Mouse (Mus musculus) B cell, adult 2 months (primary cell): ENCODE measurements around the gene Mreg.
A peak's percentile ranks its signal among the peaks of the same experiment; 100 is the strongest.
"Not testable (repeated sequence)": the region's sequence is repeated elsewhere in the genome, so short reads cannot be mapped to it uniquely, and the experiment has no call there.

Experiments used
- DNase-seq, 2 experiments: peaks; one replicate each; pipeline ENCODE4 v3.0.0; 2022

The Mreg gene

DNA sequence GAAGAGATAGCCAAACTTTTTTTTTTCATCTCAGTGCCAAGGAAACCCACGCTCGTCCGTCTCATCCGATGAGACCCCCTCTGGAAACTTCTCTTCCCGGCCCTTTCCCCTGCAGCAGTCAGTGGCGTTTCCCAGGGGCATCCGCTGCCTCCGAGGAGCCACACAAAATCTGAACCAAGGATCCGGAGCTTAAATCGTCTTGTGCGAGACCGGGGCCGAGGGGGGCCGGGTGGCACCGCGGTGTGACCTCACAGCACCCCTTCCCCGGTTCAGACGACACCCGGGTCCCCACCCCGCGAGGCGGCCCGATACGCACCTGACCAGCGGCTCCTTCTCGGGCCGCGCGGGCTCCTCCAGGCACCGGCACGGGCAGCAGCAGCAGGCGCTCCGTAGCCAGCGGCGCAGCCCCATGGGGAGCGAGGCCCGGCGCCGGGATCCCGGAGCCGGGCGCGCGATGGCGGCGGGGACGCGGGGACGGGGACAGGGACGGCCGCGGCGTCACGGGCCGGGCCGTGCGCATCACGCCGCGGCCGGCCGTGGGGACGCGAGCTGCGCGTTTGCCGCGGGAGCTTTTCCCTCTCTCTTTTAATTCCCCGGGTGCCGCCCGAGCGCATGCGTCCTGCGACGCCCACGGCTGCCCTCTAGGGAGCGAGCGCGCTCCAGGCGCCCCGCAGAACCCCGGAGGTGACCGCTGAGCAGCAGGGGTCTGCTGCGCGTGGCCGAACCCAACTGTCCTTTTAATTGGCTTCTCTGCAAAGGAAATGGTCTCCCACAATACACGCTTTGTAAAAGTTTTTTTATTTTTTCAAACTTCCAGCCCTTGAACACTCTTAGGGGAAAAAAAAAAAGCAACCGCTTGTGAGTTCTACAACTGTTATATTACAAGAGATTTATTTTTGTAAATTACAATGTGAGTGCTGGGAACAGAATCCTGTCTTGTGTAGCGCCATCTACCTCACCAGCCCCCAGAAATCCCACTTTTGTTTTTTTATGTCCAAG, at the start of gene Mreg:
Gene Mreg (minus strand): TSS at position 607 of the 999 bp plus-strand sequence.
- peak; percentile 54 to 63 for DNase-seq

- DNase-seq: no peak
Observed at GRCm38 (mm10) chr1:72256381-72257256, 44.5 kb upstream of the Mreg start.

DNA sequence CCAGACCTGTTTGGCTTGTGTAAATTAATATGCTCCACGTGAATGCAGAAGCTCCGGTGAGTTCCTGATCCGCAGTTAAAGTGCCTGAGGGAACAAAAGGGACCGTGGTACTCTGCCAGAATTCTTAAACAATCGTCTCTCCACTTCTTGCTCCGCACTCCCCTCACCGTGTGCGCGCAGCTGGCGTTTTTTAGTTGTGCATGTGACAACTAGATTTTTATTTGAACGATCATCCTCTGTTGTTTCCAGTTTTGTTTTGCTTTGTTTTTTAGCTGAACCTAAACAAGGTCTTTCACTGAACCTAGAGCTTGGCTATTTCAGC, 43.7 kb upstream of the Mreg start:
- no peak for DNase-seq

- DNase-seq: peak; percentile 59 to 63
Observed at GRCm38 (mm10) chr1:72255062-72255853, 43.2 kb upstream of the Mreg start.

GRCm38 (mm10) chr1:72254545-72255061, 42.5 kb upstream of the Mreg start:
- DNase-seq: peak; percentile 89 to 91

DNA sequence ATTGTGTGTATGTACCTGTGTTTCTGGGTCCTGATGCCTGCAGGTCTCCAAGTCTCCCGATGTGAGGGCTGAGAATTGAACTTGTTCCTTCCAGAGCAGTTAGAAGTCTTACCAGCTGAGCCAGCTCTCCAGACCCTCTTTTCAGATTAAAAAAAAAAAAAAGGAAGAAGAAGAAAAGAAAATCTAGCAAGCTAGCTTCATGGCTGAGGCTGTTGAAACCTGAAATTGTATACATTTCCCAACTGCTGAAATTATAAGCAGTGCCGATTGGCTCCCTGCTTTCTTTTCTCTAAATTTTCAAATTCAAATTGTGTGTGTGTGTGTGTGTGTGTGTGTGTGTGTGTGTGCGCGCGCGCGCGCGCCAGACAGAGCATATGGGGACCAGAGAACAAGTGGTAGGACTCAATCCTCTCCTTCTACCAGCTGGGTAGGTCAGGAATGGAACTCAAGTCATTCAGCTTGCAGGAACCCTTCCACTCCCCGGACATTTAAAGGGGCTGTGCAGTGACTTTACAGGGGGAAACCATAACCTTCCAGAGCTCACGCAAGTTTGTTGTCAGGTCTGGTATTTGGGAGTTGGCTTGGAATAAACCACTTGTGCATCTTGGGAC, 41.9 kb upstream of the Mreg start:
- DNase-seq: peak; percentile 29 to 33

DNA sequence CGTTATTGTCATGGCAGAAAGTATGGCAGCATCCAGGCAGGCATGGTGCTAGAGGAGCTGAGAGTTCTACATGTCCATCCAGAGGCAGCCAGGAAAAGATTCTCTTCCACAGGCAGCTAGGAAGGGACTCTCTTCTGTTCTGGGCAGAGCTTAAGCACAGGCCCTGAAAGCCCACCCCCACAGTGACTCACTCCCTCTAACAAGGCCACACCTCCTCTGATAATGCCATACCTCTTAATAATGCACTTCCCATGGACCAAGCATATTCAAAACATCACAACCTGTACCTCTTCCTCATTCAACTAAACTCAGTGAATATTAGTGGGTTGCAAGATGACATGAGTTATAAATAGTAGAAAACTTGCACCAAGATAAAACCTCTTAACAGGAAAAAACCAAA, 39.7 kb upstream of the Mreg start:
- no peak for DNase-seq

DNA sequence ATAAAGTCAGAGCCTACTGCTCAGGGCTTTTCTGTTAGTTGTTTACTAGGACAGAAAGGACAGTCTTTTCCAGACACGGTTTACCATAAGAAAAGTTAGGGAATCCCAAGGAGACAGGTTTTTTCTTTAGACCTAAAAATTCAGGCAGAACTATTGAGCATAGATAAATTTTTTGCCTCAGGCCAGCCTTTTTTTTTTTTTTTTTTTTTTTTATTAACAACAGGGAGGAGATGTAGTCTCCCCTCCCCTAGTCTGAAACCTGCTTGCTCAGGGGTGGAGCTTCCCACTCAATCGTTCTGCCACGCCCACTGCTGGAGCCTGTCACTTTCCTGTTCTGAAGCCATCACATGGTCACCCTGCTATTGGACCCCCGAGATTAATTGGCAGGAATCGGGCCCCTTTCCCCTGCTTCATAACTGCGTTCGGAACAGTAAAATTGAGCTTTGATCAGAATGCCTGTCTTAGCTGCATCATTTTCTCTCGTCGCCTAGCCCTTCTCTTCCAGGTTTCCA, 36.2 kb upstream of the Mreg start:
- not testable (repeated sequence) for DNase-seq

DNA sequence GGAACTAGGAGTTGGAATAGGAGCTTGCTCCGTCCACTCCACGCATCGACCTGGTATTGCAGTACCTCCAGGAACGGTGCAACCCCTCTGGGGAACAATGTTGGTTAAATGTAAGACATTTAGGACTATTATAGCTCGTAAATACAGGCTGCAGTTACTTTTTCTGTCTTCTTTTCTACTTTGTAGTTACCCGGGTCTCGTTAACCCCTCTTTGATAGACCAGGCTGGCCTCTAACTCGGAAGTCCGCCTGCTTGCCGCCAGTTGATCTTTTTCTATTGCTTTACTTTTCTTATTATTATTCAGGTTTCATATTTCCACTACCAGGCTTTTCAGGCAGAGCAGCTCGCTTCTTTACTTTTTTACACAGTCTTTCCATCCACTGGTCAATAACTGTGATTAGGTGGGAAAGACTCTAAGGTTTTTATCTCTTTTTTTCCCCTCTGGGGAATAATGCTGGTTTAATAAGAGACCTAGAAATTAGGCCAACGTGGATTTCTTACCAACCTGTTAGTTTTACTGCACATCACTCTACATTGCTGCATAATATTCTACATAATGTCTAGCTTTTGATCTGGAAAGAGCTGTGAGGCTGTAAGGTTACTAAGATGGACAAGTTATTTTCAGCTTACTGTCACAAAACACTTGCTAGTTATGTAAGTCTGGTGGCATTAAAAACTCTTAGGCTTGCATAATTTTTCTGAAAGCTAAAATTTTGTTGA, 32.4 kb upstream of the Mreg start:
- DNase-seq: no peak

GRCm38 (mm10) chr1:72243656-72244316, 31.7 kb upstream of the Mreg start:
- peak; percentile 98 to 99 for DNase-seq

GRCm38 (mm10) chr1:72242581-72243143, 30.6 kb upstream of the Mreg start:
- DNase-seq: no peak

DNA sequence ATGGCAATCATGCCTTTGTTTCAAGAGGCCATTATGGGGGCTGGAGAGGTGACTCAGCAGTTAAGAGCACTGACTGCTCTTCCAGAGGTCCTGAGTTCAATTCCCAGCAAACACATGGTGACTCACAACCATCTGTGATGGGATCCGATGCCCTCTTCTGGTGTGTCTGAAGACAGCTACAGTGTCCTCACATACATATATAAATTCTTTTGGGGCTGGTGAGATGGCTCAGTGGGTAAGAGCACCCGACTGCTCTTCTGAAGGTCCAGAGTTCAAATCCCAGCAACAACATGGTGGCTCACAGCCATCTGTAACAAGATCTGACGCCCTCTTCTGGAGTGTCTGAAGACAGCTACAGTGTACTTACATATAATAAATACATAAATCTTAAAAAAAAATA, 27.0 kb upstream of the Mreg start:
- DNase-seq: not testable (repeated sequence)

DNA sequence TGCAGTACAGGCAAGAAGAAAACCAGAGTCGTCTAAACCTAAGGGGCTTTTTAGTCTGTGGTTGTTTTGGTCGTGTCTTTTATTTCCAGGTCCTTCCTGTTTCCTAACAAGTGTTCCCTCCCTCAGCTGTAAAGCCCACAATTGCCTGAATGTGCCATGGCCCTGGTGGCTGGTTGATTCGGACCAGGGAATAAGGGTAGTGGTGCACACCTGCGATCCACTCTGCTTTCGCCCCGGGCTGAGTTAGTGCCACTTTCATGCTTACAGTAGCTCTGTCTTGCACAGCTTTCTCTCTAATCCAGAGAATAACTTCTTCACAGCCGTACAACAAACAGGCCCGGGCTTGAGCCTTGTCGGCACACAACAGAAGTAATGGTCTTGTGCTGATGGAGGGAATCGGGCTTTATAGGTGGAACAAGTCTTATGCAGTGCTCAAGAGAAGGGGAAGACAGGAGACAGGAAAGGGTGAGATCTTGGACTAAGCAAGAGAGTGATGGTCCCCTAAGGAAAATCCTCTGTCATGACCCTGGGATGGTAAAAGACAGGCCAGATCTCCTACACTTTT, 26.0 kb upstream of the Mreg start:
- DNase-seq: no peak

- DNase-seq: peak; percentile 59 to 62
Observed at GRCm38 (mm10) chr1:72237007-72237775, 25.1 kb upstream of the Mreg start.

DNA sequence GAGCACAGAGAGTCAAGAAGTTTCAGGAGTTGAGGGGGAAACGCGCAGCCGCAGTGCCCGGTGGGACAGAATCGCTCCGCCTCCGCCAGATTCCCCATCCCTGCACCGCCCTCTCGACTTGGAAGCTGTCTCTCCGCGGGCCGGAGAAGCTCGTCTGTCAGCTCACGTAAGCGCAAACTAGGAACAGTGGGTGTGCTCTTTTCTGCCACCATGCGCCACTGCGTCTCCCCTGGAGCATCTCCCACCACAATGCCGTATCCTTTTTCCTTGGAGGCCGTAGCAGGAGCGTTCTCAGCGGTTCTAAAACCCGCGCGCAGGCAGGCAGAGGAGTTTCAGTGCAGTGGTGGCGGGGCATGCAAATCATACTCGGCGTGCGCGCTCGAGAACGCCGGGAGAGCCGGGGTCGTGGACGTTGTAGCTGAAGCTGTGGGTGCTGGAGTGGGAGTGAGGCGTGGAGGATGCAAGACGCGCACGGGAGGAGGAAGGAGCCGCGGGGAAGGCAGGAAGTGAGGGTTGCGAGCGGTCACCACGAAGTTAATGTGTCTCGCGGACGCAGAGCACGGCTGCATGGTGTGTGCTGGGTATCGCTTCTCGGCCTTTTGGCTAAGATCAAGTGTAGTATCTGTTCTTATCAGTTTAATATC, 24.4 kb upstream of the Mreg start:
- peak; percentile 55 to 59 for DNase-seq

GRCm38 (mm10) chr1:72232592-72232991, 20.5 kb upstream of the Mreg start:
- DNase-seq: not testable (repeated sequence)

GRCm38 (mm10) chr1:72228974-72229373, 16.9 kb upstream of the Mreg start:
- no peak for DNase-seq

DNA sequence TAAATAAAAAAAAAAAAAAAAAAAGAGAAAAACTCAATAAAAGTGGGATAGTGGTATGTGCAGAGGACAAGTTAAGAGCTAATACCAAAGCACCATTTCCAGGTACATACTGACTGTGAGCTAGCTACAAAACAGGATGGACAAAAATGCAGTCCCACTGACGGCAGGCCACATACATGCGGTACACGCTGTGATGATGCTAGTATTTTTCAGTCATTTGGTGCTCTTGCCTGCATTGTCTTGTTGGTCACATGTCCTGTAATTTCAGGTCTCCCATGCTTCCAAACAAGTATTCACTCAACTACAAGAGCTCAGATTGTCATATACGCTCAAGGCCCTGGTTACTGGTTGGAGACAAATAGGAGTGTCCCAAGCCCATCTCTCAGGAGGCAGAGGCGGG, 15.4 kb upstream of the Mreg start:
- no peak for DNase-seq
